Mouse (Mus musculus) C2C12 (cell line): ENCODE data around the gene Dpy30. TPM values are rescaled to one million over a fixed set of nuclear protein-coding genes. Genes with fewer than 3 reads are reported as not detected.

ENCODE experiments used
- H3K27me3 ChIP-seq: one replicate; pipeline ENCODE4 v1.6.1; 2011; ENCODE audit not compliant: control insufficient read depth, insufficient read depth, insufficient read length
- H3K36me3 ChIP-seq: one replicate; pipeline ENCODE4 v1.6.1; 2011; ENCODE audit not compliant: control insufficient read depth, insufficient read depth
- H3K4me3 ChIP-seq: one replicate; pipeline ENCODE4 v1.5.1; 2011; ENCODE audit warnings: mild to moderate bottlenecking, control low read depth; ENCODE audit not compliant: poor library complexity, insufficient read depth, severe bottlenecking
- H3K79me2 ChIP-seq: one replicate; pipeline ENCODE4 v1.6.1; 2011; ENCODE audit not compliant: control insufficient read depth, insufficient read depth
- H3K79me3 ChIP-seq: one replicate; pipeline ENCODE4 v1.6.1; 2011; ENCODE audit warnings: low read depth, control low read depth
- H3ac ChIP-seq: one replicate; pipeline ENCODE3; 2011; ENCODE audit warnings: low read depth; ENCODE audit not compliant: control insufficient read depth, insufficient read length
- CEBPB ChIP-seq: IDR thresholded peaks from one replicate; pipeline ENCODE4 v1.6.1; 2011; ENCODE audit warnings: low read depth, mild to moderate bottlenecking, control low read depth, moderate library complexity
- CTCF ChIP-seq: IDR thresholded peaks from one replicate; pipeline ENCODE4 v1.5.1; 2011; ENCODE audit not compliant: control insufficient read depth, insufficient read depth, insufficient read length
- FOSL1 ChIP-seq: IDR thresholded peaks from one replicate; pipeline ENCODE4 v1.8.0; 2011; ENCODE audit warnings: mild to moderate bottlenecking, low read length; ENCODE audit not compliant: poor library complexity, insufficient read depth, severe bottlenecking
- MAX ChIP-seq: IDR thresholded peaks from one replicate; pipeline ENCODE4 v1.6.1; 2011; ENCODE audit warnings: mild to moderate bottlenecking, control low read depth
- MYOD1 ChIP-seq: IDR thresholded peaks from one replicate; pipeline ENCODE4 v1.6.1; 2011; ENCODE audit warnings: low read depth; ENCODE audit not compliant: control insufficient read depth, insufficient read length
- MYOG ChIP-seq: IDR thresholded peaks from one replicate; pipeline ENCODE4 v1.6.1; 2011; ENCODE audit not compliant: control insufficient read depth, insufficient read length; ENCODE audit errors: extremely low read depth
- USF1 ChIP-seq: IDR thresholded peaks from one replicate; pipeline ENCODE4 v1.6.1; 2011; ENCODE audit warnings: low read depth, mild to moderate bottlenecking, control low read depth, moderate library complexity
- polyA plus RNA-seq: library from polyadenylated mRNA; unstranded; fragments of >200 nt; fragmentation: generic; extraction: Trizol; gene quantifications from one replicate; pipeline ENCODE4 v1.2.1, GENCODE M21; 2012; ENCODE audit warnings: missing spikeins

The Dpy30 gene
- polyA plus RNA-seq, 1 experiment = 117 TPM

DNA sequence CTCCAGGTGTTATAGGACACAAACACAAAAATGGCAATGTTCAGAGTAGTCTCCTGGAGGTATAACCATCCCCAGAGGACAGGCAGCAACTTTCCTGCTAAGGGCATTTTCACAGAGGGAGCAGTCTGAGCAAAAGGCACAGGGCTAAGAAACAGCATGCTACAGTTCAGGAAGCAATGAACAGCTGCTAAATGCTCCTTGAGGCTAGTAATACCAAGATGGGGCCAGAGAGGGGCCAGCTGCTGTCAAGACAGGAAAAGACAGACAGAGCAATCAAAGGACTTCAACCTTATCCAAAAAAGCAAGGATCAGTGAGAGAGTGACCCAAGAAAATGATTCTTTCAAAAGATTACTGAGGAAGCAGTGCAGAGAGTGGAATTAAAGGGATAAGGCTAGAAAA lies 32.9 kb downstream of the Dpy30 start:
- no peak overlapping the region for H3ac ChIP-seq
- no peak for TF ChIP-seq USF1
- no peak for TF ChIP-seq MYOG
- TF ChIP-seq MYOD1 = no peak
- no peak for TF ChIP-seq FOSL1
- no peak for TF ChIP-seq CEBPB
- TF ChIP-seq MAX = no peak
- no peak for TF ChIP-seq CTCF
- H3K4me3 ChIP-seq = no peak overlapping the region
- H3K79me3 ChIP-seq = peaks cover 79% of the 10 kb centered on the region
- H3K79me2 ChIP-seq = peaks cover 87% of the 10 kb centered on the region
- no peaks in the 10 kb centered on the region for H3K27me3 ChIP-seq
- peaks cover 15% of the 10 kb centered on the region for H3K36me3 ChIP-seq

- TF ChIP-seq CEBPB (no peak), CTCF (no peak), MYOD1 (no peak), FOSL1 (no peak), MYOG (no peak), USF1 (no peak), MAX (no peak)
- Histone ChIP-seq H3ac (no peak overlapping the region), H3K79me3 (peaks cover 86% of the 10 kb centered on the region), H3K79me2 (peaks cover 94% of the 10 kb centered on the region), H3K4me3 (no peak overlapping the region), H3K36me3 (peaks cover 15% of the 10 kb centered on the region), H3K27me3 (no peaks in the 10 kb centered on the region)
Observed at GRCm38 (mm10) chr17:74290198-74290597, 33.5 kb downstream of the Dpy30 start.

DNA sequence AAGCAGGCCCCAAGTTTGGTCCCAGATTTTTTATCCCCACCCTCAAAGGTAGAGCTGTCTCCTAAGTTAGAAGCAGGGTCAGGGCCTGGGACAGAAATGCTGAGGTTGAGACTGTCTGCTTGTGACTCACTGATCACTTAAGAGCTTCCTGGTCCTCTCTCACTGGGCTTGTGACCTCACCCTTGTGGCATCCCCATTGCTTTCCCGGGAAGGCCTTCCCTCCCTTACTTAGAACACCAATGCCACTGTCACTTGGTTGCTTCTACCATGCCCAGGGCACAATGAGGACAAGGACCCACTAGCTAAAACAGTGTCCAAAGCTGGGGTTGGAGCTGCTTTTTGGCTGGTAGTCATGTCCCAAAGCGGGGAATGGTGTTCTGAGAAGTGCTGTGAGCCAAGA lies 35.1 kb downstream of the Dpy30 start:
- no peaks in the 10 kb centered on the region for H3K27me3 ChIP-seq
- no peak for TF ChIP-seq MYOD1
- TF ChIP-seq FOSL1 = peak; percentile 33
- H3K4me3 ChIP-seq = no peak overlapping the region
- H3ac ChIP-seq = no peak overlapping the region
- H3K79me2 ChIP-seq = peaks cover 100% of the 10 kb centered on the region
- peaks cover 15% of the 10 kb centered on the region for H3K36me3 ChIP-seq
- peaks cover 95% of the 10 kb centered on the region for H3K79me3 ChIP-seq

DNA sequence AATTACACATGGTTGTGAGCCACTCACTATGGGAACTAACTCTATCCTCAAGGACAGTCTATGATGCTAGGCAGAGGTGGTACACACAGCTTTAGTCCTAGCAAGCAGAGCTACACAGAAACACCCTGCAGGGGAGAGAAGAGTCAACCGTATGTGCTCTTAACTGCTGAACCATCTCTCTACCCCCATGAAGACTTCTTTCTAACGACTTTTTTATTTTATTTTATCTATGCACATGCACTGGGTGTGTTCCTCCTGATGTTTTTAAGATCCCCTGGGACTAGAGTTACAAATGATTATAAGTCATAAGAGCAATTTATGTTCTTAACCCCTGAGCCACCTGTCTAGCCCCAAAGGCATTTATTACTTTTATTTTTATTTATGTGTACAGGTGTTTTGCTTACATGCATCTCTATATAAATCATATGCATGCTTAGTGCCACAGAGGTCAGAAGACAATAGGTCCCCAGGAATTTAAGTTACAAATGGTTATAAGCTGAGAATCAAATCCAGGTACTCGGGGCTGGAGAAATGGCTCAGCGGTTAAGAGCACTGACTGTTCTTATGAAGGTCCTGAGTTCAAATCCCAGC lies 37.5 kb downstream of the Dpy30 start:
- H3K4me3 ChIP-seq = no peak overlapping the region
- TF ChIP-seq MAX = no peak
- TF ChIP-seq CEBPB = no peak
- no peak for TF ChIP-seq USF1
- no peak for TF ChIP-seq MYOD1
- no peak for TF ChIP-seq FOSL1
- TF ChIP-seq MYOG = no peak
- TF ChIP-seq CTCF = no peak
- no peaks in the 10 kb centered on the region for H3K27me3 ChIP-seq
- no peak overlapping the region for H3ac ChIP-seq
- peaks cover 100% of the 10 kb centered on the region for H3K79me2 ChIP-seq
- H3K79me3 ChIP-seq = peaks cover 93% of the 10 kb centered on the region
- H3K36me3 ChIP-seq = peaks cover 15% of the 10 kb centered on the region

DNA sequence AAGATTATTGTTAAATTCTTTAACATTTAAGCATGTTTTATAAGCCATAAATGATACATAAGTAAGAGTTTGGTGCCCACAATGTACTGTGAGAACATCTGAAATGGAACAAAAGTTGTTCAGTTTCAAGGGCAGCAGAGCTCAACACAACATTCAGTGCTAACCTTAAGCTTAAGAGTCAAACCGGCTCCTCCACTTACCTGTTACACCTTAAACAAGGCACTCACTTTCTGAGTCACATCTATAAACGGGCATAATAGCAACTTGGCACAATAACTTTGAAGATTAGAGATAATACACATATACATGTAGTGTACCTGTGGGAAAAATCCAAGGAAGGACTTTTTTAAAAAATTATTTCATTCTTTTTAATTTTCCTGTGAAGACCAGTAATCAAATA lies 38.0 kb downstream of the Dpy30 start:
- peaks cover 93% of the 10 kb centered on the region for H3K79me3 ChIP-seq
- TF ChIP-seq CTCF = no peak
- TF ChIP-seq MYOD1 = no peak
- no peak for TF ChIP-seq FOSL1
- no peak for TF ChIP-seq MAX
- TF ChIP-seq USF1 = no peak
- TF ChIP-seq CEBPB = no peak
- TF ChIP-seq MYOG = no peak

DNA sequence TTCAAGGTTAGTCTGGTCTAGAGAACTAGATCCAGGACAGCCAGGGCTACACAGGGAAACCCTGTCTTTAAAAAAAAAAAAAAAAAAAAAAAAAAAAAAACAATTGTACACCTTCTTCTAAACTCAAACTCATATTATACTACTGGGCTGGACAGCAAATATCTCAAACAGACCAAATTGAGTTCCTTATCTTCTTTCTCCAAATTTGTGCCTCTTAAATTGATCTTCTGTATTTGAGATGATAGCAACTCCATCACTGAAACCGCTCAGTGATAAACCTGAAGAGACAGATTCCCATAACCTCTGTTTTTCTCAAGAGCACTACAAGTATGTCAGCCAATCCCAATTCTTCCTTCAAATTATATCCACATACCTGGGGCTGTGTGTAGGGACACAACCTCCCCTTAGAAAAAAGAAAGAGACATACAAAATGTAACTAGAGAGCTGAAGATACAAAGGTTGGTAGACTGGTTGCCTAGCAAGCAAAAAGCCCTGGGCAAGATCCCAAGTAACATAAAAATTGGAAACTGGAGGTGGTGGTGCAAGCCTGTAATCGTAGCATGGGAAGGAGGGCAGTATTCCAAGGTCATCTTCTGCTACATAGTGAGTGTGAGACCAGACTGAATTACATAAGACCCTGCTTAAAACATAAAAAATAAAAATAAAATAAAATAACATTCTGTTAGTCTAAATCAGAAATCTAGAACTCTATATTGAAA lies 39.2 kb downstream of the Dpy30 start:
- no peak overlapping the region for H3ac ChIP-seq
- no peak for TF ChIP-seq MYOG
- no peak for TF ChIP-seq CTCF
- no peak for TF ChIP-seq CEBPB
- TF ChIP-seq FOSL1 = no peak
- no peak for TF ChIP-seq USF1
- no peak for TF ChIP-seq MAX
- TF ChIP-seq MYOD1 = no peak
- H3K36me3 ChIP-seq = peaks cover 19% of the 10 kb centered on the region
- peaks cover 93% of the 10 kb centered on the region for H3K79me3 ChIP-seq
- peaks cover 100% of the 10 kb centered on the region for H3K79me2 ChIP-seq
- no peaks in the 10 kb centered on the region for H3K27me3 ChIP-seq
- H3K4me3 ChIP-seq = no peak overlapping the region

More for the DNA sequence above, 38.0 kb downstream of the Dpy30 start:
- Histone ChIP-seq H3K36me3 (peaks cover 15% of the 10 kb centered on the region), H3K79me2 (peaks cover 100% of the 10 kb centered on the region), H3K4me3 (no peak overlapping the region), H3ac (no peak overlapping the region), H3K27me3 (no peaks in the 10 kb centered on the region)
